Mouse (Mus musculus): ENCODE results near the gene Brox. TPM values are rescaled to one million over a fixed set of nuclear protein-coding genes. Genes with fewer than 3 reads are reported as not detected.
"Not testable (repeated sequence)": the region's sequence is repeated elsewhere in the genome, so short reads cannot be mapped to it uniquely, and the experiment has no call there.

The Brox gene
- polyA plus RNA-seq, 1 experiment from 2014 or later = 51.8 TPM

- WGBS = 83% methylated on average over 3 of the region's 3 CpGs
- H3K4me1 ChIP-seq (ENCODE audit: control insufficient read depth, insufficient read depth, low read length) = no peaks in the 10 kb centered on the region
- peaks cover 10% of the 10 kb centered on the region for H3K36me3 ChIP-seq (replicated peaks; ENCODE audit: control insufficient read depth, insufficient read depth, low read depth, low read length)
- no peak overlapping the region for H3K27ac ChIP-seq (replicated peaks; ENCODE audit: low read depth, low read length)
- H3K9me3 ChIP-seq (replicated peaks; ENCODE audit: control insufficient read depth, low read length) = no peaks in the 10 kb centered on the region
- DNase-seq (ENCODE audit: low spot score) (no peak), ATAC-seq (replicated peaks; ENCODE audit: insufficient number of reproducible peaks, low FRiP score, low TSS enrichment, low read depth) (no peak)
- H3K27me3 ChIP-seq (ENCODE audit: control insufficient read depth, insufficient read depth, low read length) = no peaks in the 10 kb centered on the region
- no peak overlapping the region for H3K9ac ChIP-seq (replicated peaks; ENCODE audit: low read length)
- no peak overlapping the region for H3K4me2 ChIP-seq (ENCODE audit: low read depth, low read length)
- no peak overlapping the region for H3K4me3 ChIP-seq (ENCODE audit: low read depth, low read length)
Measured at GRCm38 (mm10) chr1:183320708-183321107, 23.6 kb upstream of the Brox start.

- 93% methylated on average over 2 of the region's 2 CpGs for WGBS
- Histone ChIP-seq H3K27me3 (ENCODE audit: control insufficient read depth, insufficient read depth, low read length) (no peaks in the 10 kb centered on the region), H3K4me2 (ENCODE audit: low read depth, low read length) (no peak overlapping the region), H3K27ac (replicated peaks; ENCODE audit: low read depth, low read length) (no peak overlapping the region), H3K9ac (replicated peaks; ENCODE audit: low read length) (no peak overlapping the region), H3K4me3 (ENCODE audit: low read depth, low read length) (no peak overlapping the region), H3K36me3 (replicated peaks; ENCODE audit: control insufficient read depth, insufficient read depth, low read depth, low read length) (no peaks in the 10 kb centered on the region), H3K9me3 (replicated peaks; ENCODE audit: control insufficient read depth, low read length) (no peaks in the 10 kb centered on the region), H3K4me1 (ENCODE audit: control insufficient read depth, insufficient read depth, low read length) (no peaks in the 10 kb centered on the region)
- ATAC-seq (replicated peaks; ENCODE audit: insufficient number of reproducible peaks, low FRiP score, low TSS enrichment, low read depth) = no peak
- DNase-seq (ENCODE audit: low spot score) = peak; percentile 13
Measured at GRCm38 (mm10) chr1:183315783-183316182, 18.7 kb upstream of the Brox start.

DNA sequence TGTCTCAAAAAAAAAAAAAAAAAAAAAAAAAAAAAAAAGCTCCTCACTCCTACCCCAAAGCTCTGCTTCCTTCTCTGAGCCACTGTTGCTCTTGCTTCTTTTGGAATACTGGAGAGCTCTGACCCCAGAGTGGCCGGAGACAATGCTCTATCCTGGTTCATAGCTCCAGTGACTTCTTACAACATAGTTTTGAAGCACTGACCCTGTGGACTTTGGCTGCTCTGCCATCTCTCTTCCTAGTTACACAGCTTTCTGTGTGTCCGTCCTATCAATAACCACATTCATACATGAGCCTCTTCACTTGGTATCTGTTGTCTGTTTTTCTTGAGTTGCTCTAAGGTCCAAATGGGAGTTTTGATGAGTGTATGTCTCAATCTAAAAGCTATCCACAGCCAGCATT, 15.0 kb upstream of the Brox start:
- Histone ChIP-seq H3K36me3 (replicated peaks; ENCODE audit: control insufficient read depth, insufficient read depth, low read depth, low read length) (no peaks in the 10 kb centered on the region), H3K27me3 (ENCODE audit: control insufficient read depth, insufficient read depth, low read length) (no peaks in the 10 kb centered on the region), H3K9me3 (replicated peaks; ENCODE audit: control insufficient read depth, low read length) (no peaks in the 10 kb centered on the region), H3K4me3 (ENCODE audit: low read depth, low read length) (no peak overlapping the region), H3K4me1 (ENCODE audit: control insufficient read depth, insufficient read depth, low read length) (no peaks in the 10 kb centered on the region), H3K4me2 (ENCODE audit: low read depth, low read length) (no peak overlapping the region), H3K27ac (replicated peaks; ENCODE audit: low read depth, low read length) (no peak overlapping the region), H3K9ac (replicated peaks; ENCODE audit: low read length) (no peak overlapping the region)
- ATAC-seq (replicated peaks; ENCODE audit: insufficient number of reproducible peaks, low FRiP score, low TSS enrichment, low read depth) = no peak
- no peak for DNase-seq (ENCODE audit: low spot score)
- WGBS = 97% methylated on average over 2 of the region's 2 CpGs

GRCm38 (mm10) chr1:183309601-183310000, 12.5 kb upstream of the Brox start:
- not testable (repeated sequence) for H3K27ac ChIP-seq (replicated peaks; ENCODE audit: low read depth, low read length); H3K9ac ChIP-seq (replicated peaks; ENCODE audit: low read length); H3K9me3 ChIP-seq (replicated peaks; ENCODE audit: control insufficient read depth, low read length); ATAC-seq (replicated peaks; ENCODE audit: insufficient number of reproducible peaks, low FRiP score, low TSS enrichment, low read depth); H3K4me2 ChIP-seq (ENCODE audit: low read depth, low read length); H3K27me3 ChIP-seq (ENCODE audit: control insufficient read depth, insufficient read depth, low read length); H3K36me3 ChIP-seq (replicated peaks; ENCODE audit: control insufficient read depth, insufficient read depth, low read depth, low read length); DNase-seq (ENCODE audit: low spot score); H3K4me3 ChIP-seq (ENCODE audit: low read depth, low read length); H3K4me1 ChIP-seq (ENCODE audit: control insufficient read depth, insufficient read depth, low read length)
- 75% methylated on average over 2 of the region's 2 CpGs for WGBS

GRCm38 (mm10) chr1:183308476-183308875, 11.4 kb upstream of the Brox start:
- Histone ChIP-seq H3K36me3 (replicated peaks; ENCODE audit: control insufficient read depth, insufficient read depth, low read depth, low read length) (no peaks in the 10 kb centered on the region), H3K27me3 (ENCODE audit: control insufficient read depth, insufficient read depth, low read length) (no peaks in the 10 kb centered on the region), H3K9me3 (replicated peaks; ENCODE audit: control insufficient read depth, low read length) (no peaks in the 10 kb centered on the region), H3K4me1 (ENCODE audit: control insufficient read depth, insufficient read depth, low read length) (no peaks in the 10 kb centered on the region), H3K4me3 (ENCODE audit: low read depth, low read length) (no peak overlapping the region), H3K27ac (replicated peaks; ENCODE audit: low read depth, low read length) (no peak overlapping the region), H3K4me2 (ENCODE audit: low read depth, low read length) (no peak overlapping the region), H3K9ac (replicated peaks; ENCODE audit: low read length) (no peak overlapping the region)
- DNase-seq (ENCODE audit: low spot score) = no peak
- ATAC-seq (replicated peaks; ENCODE audit: insufficient number of reproducible peaks, low FRiP score, low TSS enrichment, low read depth) = no peak
- WGBS = 89% methylated on average over 1 of the region's 1 CpGs

DNA sequence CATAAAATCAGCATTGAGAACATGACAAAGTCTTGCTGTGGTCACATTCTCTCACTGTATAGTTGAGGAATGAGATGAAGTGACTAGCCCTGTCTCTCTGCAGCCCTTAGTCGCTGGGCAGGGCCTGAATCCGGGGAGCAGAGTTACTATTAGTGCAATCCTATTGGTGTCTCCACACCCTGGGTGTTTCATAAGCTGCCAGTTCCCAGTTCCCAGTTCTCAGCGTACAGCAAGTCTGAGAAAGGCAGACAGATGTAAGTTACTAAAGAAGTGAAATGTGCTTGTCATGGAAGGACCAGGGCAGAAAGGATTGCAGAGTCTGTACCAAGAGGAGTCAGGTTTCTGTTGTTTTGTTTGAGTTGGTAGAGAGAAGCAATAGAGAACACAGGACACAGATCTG, 10.5 kb upstream of the Brox start:
- Histone ChIP-seq H3K36me3 (replicated peaks; ENCODE audit: control insufficient read depth, insufficient read depth, low read depth, low read length) (no peaks in the 10 kb centered on the region), H3K27ac (replicated peaks; ENCODE audit: low read depth, low read length) (no peak overlapping the region), H3K4me1 (ENCODE audit: control insufficient read depth, insufficient read depth, low read length) (no peaks in the 10 kb centered on the region), H3K4me3 (ENCODE audit: low read depth, low read length) (no peak overlapping the region), H3K27me3 (ENCODE audit: control insufficient read depth, insufficient read depth, low read length) (no peaks in the 10 kb centered on the region), H3K4me2 (ENCODE audit: low read depth, low read length) (no peak overlapping the region), H3K9me3 (replicated peaks; ENCODE audit: control insufficient read depth, low read length) (no peaks in the 10 kb centered on the region), H3K9ac (replicated peaks; ENCODE audit: low read length) (no peak overlapping the region)
- DNase-seq (ENCODE audit: low spot score) (no peak), ATAC-seq (replicated peaks; ENCODE audit: insufficient number of reproducible peaks, low FRiP score, low TSS enrichment, low read depth) (no peak)
- 73% methylated on average over 3 of the region's 3 CpGs for WGBS

GRCm38 (mm10) chr1:183299161-183299560, 2.1 kb upstream of the Brox start:
- H3K4me2 ChIP-seq (ENCODE audit: low read depth, low read length) = no peak overlapping the region
- H3K27ac ChIP-seq (replicated peaks; ENCODE audit: low read depth, low read length) = no peak overlapping the region
- peak; percentile 94 for DNase-seq (ENCODE audit: low spot score)
- ATAC-seq (replicated peaks; ENCODE audit: insufficient number of reproducible peaks, low FRiP score, low TSS enrichment, low read depth) = no peak
- no peaks in the 10 kb centered on the region for H3K27me3 ChIP-seq (ENCODE audit: control insufficient read depth, insufficient read depth, low read length)
- H3K4me1 ChIP-seq (ENCODE audit: control insufficient read depth, insufficient read depth, low read length) = no peaks in the 10 kb centered on the region
- H3K36me3 ChIP-seq (replicated peaks; ENCODE audit: control insufficient read depth, insufficient read depth, low read depth, low read length) = no peaks in the 10 kb centered on the region
- H3K4me3 ChIP-seq (ENCODE audit: low read depth, low read length) = no peak overlapping the region
- WGBS = 87% methylated on average over 6 of the region's 6 CpGs
- no peak overlapping the region for H3K9ac ChIP-seq (replicated peaks; ENCODE audit: low read length)
- H3K9me3 ChIP-seq (replicated peaks; ENCODE audit: control insufficient read depth, low read length) = no peaks in the 10 kb centered on the region

DNA sequence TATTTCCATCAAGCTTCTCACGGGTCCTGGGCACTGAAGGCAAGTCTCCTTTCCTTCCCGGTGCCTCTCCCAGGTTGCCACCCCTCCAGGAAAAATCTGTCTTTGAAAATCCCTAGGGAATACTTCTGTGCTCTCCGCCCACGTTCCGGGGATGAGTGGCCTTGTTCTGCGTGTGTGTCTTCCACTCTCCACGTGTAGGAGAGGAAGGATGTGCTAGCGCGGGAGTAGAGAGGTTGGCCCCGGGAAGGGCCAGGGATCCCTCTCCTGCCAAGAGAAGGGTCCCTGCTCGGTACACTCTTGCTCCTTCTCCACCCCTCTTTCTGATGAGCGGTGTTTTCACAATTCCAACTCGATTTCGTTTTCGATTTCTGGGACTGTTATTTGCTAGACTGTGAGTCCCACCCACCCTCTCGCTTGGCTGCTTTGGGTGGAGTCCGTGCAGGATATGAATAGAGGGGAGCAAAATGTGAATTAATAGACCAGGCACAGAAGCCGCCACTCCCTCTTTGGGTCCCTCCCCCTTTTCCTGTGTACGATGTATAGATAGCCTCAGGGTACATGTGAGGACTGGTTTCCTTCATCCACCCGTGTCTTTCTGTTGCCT, 919 bp upstream of the Brox start:
- H3K27me3 ChIP-seq (ENCODE audit: control insufficient read depth, insufficient read depth, low read length) = no peaks in the 10 kb centered on the region
- peak overlapping the region; percentile 4; the same call in 1 of the 2 replicates for H3K27ac ChIP-seq (replicated peaks; ENCODE audit: low read depth, low read length)
- no peaks in the 10 kb centered on the region for H3K9me3 ChIP-seq (replicated peaks; ENCODE audit: control insufficient read depth, low read length)
- H3K36me3 ChIP-seq (replicated peaks; ENCODE audit: control insufficient read depth, insufficient read depth, low read depth, low read length) = no peaks in the 10 kb centered on the region
- H3K4me1 ChIP-seq (ENCODE audit: control insufficient read depth, insufficient read depth, low read length) = no peaks in the 10 kb centered on the region
- under 1% methylated on average over 20 of the region's 20 CpGs for WGBS
- H3K4me3 ChIP-seq (ENCODE audit: low read depth, low read length) = peak overlapping the region; percentile 49
- peak overlapping the region; percentile 52 for H3K9ac ChIP-seq (replicated peaks; ENCODE audit: low read length)
- ATAC-seq (replicated peaks; ENCODE audit: insufficient number of reproducible peaks, low FRiP score, low TSS enrichment, low read depth) (no peak), DNase-seq (ENCODE audit: low spot score) (peak; percentile 57)
- peak overlapping the region; percentile 43 for H3K4me2 ChIP-seq (ENCODE audit: low read depth, low read length)

All from embryonic facial prominence, embryonic 11.5 days (tissue).